Mouse (Mus musculus): Measurements from ENCODE around the gene Gls.

Gls gene

GRCm38 (mm10) chr1:52118860-52119591, 114.0 kb downstream of the Gls start, which contains the start of gene Stat1:
Gene Stat1 (plus strand): TSS chr1:52119440.
- DNase-seq, result peak; percentile 88

- no peak for DNase-seq
Measured at GRCm38 (mm10) chr1:52117777-52118176, 115.3 kb downstream of the Gls start.

GRCm38 (mm10) chr1:52116441-52116840, 116.6 kb downstream of the Gls start:
- no peak for DNase-seq

- DNase-seq, result peak; percentile 98
Measured at GRCm38 (mm10) chr1:52113666-52114069, 119.4 kb downstream of the Gls start.
